Mouse (Mus musculus): ENCODE measurements at regions not wholly inside any gene's neighbourhood (a gene's known extent, or its start where the extent isn't known, plus 50 kb on each side); places are given as distances from the start of the nearest gene placed in this dataset.
A peak's percentile ranks its signal among the peaks of the same experiment; 100 is the strongest.

- DNase-seq = no peak
Measured at GRCm38 (mm10) chr12:12147088-12147687, 114.8 kb upstream of the Fam49a start.

DNA sequence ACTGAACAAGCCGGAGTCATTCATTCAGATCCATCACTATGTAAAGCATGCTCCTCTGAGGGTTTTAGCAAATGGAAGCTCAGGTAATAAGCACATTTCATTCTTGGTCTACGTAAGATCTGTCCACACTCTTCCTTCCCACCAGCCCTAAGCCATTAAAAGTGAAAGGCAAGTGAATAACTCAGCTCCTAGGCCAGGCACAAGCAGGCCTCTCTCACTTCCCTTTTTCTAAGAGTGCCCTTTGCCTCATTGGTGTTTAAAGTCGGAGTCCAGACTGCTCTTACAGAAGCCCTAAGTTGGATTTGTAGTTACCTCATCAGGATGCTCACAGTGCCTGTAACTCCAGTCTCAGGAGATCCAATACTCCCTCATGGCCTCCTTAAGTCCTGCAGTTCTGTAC lies 114.1 kb upstream of the Fam49a start:
- DNase-seq = no peak

- DNase-seq = no peak
Measured at GRCm38 (mm10) chr12:12148659-12149399, 113.1 kb upstream of the Fam49a start.

- no peak for DNase-seq
Measured at GRCm38 (mm10) chr12:12164411-12164810, 97.5 kb upstream of the Fam49a start.

DNA sequence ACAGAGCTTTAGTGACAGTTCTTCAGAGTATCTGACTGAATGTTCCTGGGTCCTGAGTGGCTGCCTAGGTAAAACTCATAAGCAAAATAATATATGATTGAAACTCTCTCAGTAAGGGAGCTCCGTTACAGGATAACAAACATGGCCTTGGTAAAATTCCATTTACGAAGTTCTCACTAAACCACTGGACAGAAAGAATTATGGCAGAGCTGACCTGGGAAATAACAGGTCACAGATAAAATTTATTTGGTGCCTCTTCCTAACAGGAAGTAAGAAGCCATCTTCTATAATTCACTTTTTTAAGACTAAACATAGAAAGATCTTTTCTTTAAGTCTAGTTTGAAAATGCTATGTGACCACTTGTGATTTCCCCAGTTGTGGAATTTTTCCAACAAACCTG lies 91.4 kb upstream of the Fam49a start:
- DNase-seq = no peak

DNA sequence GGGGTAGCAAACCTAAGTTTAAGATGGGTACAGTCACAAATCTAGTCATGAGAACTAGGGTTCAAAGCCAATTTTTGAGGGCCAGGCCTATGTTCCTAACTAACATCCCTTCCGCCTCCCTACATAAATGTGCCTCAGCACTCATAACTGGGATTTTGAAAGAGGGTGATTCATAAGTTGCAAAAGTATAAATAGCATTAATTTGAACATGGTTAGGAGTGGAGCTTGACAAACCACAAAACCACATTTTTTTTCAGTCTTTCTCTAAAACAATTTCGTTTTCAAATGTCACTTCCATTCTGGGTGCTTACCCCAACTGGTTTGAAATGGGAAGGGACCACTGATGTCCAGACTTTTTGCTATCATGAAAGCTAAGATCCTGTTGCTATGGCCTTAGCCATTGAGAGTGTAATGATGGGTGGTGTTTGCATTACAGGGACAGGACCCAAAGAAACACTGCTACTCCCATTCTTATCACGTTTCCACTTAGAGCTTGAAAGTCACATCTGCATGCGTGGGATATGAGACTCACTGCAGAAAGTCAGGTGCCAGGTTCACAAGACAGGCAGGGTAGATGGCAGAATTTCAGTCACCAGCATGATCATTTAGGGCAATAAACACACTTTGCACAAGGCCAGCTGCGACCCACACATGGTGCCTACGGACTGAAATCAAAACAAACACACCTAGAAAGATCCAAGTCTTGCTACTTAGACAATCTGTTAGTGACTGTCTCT lies 89.7 kb upstream of the Fam49a start:
- no peak for DNase-seq

DNA sequence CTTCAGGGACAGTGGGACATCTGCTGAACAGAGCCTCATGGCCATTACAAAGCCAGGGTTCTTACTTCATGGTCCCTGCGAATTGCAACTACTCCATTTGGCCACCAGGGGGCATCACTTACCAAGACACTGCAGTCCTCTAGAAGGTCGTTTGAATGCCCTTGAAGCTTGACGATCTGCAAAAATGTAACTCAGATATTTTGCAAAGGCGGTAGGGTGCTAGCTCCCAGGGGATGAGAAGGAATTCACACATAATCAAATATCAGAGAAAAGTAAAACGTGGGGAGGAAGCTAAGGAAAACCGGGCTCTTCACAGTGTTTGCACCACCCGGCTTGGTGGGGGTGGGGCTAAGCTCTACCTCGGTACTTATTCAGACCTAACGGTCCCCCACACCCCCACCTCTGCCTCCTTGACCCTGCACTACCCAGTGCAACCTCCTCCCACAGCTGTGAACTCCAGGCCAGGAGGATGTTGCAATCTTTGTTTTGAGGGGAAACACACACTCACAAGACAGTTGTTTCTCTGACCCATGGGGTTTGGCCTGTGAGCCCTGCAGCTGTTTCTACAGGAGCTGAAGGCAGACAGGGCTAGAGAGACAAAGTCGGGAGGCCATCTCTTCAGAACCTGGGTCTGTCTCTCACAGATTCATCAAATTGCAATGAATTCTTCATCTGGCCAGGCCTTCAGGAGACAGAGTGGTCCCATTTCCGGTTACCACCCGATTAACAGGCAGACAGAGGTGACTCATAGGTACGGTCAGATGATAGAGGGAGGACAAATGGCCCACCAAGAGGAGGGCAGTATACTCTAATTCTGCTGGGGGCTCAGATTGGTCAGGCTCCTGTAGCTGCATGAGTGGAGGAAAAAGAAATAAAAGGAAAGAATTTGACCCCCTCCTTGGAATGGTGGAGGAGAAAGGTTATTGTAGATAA lies 85.3 kb upstream of the Fam49a start:
- peak; percentile 44 to 60 for DNase-seq

DNA sequence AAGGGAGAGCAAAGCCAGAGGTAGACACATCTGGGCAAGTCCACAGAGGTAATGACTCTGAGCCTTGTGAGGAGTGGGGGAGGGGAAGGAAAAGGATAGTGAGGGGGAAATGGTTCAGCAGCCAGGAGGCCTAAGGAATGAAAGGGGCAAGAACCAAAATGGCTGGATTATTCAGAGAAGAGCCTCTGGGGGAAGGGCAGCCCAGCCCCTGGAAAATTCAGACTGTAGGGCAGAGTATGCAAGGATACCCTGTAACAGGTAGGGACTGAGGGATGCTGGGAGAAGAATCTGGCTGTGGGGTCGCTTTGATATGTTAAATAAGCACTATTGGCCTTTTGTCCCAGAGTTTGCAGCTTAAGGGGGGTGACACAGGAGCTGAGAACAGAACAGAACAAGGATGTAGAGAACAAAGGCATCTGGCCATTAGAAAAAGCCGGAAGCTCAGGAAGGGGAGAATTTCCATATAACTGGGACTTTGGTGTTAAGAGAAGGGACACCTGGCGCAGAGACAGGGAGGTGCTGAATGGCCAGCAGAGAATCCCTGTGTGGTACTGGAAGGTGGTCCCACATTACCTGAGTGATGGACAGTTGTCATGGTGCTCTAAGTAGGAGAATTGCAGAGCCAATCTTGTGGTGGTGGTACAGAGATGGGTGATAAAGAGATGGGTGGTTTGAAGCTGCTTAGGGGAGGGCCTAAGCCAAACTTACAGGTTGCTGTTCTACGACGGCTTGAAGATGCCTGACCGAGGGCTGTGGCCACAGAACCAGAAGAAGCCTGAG lies 84.5 kb upstream of the Fam49a start:
- DNase-seq = no peak

DNA sequence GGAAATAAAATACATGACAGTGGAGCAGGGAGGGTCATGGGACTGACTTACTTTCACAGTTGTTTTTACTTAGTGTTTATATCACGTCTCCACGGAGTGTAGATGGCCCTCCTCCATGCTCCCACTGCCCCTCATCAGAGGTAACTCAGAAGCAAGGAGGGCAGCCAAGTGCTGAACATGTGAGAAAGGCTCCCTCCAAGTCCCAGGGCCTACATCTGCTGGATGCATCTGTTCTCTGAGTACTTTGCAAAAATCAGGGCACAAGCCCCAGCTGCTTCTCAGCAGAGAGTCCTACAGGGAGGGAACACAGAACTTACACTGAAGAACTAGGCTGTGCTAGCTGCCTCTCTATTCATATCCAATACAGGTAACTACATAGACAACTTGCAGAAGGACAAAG lies 83.5 kb upstream of the Fam49a start:
- no peak for DNase-seq

- no peak for DNase-seq
Measured at GRCm38 (mm10) chr12:12179292-12179865, 82.6 kb upstream of the Fam49a start.

- no peak for DNase-seq
Measured at GRCm38 (mm10) chr12:12180986-12181385, 81.0 kb upstream of the Fam49a start.

GRCm38 (mm10) chr12:12181686-12182085 lies 80.3 kb upstream of the Fam49a start:
- no peak for DNase-seq

- no peak for DNase-seq
Measured at GRCm38 (mm10) chr12:12186353-12186752, 75.6 kb upstream of the Fam49a start.

DNA sequence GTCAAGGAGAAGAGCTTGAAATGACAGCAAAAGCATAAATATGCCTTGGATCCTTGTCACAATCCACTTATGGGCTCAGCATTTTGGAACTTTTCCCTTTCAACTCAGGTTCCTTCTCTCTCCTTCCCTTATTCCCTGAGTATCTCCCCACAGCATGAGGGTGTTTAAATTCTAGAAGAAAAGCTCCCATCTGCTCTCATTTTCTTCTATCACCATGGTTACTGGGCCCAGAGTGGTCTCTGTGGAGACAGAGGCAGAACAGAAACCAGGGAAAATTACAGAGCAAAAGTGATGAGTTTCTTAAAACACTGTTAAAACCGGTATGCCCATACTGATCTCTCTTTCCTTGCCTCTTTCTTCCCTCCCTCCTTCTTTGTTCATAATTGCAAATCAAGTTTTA lies 66.9 kb upstream of the Fam49a start:
- DNase-seq = no peak

DNA sequence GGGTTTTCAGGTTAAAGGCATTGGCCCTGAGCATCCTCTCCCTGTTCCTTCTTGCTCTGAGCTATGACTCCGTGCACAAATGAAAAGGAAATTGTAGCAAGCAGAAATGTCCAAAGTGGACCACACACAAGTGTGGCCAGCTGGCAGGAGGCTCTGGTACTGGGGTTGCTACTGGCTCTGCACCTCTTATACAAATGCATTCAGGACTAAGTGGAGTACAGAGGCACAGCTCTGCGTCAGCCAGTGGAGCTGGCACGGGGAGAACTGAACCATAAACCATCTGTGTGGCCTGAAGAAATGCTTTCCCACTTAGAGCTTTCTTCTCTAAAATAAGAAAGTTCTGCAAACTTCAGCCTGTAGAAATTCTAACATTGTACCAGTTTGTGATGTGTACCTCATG lies 65.3 kb upstream of the Fam49a start:
- no peak for DNase-seq

GRCm38 (mm10) chr12:12208216-12208615 lies 53.7 kb upstream of the Fam49a start:
- DNase-seq = no peak
